Mouse (Mus musculus) thymus, postnatal 10 days (tissue): Measurements from ENCODE around the gene Svbp.

Experiments used
- DNase-seq, 2 experiments: peaks; one replicate each; pipeline ENCODE4 v3.0.0; 2021; ENCODE audit warnings: low spot score in 2 of 2

The Svbp gene

GRCm38 (mm10) chr4:119190618-119191017 is 4.5 kb upstream of the Svbp start:
- no peak for DNase-seq

GRCm38 (mm10) chr4:119191273-119191672 is 3.8 kb upstream of the Svbp start:
- DNase-seq: no peak

- DNase-seq: no peak
These were observed 2.3 kb upstream of the Svbp start for GRCm38 (mm10) chr4:119192757-119193156.

- DNase-seq: no peak
These were observed 645 bp downstream of the Svbp start for GRCm38 (mm10) chr4:119195582-119196320.

- DNase-seq: no peak
These were observed 3.0 kb downstream of the Svbp start for GRCm38 (mm10) chr4:119198105-119198504.

- peak; percentile 13 to 55 for DNase-seq
These were observed 9.6 kb downstream of the Svbp start for GRCm38 (mm10) chr4:119204672-119205071.

GRCm38 (mm10) chr4:119216667-119217066 is 21.6 kb downstream of the Svbp start:
- no peak for DNase-seq

GRCm38 (mm10) chr4:119218169-119218568 is 23.1 kb downstream of the Svbp start, which contains the start of gene Tmem269:
Tmem269 (minus strand) TSS chr4:119218217.
- no peak for DNase-seq

GRCm38 (mm10) chr4:119223696-119224095 is 28.6 kb downstream of the Svbp start:
- no peak for DNase-seq

GRCm38 (mm10) chr4:119224534-119224933 is 29.4 kb downstream of the Svbp start:
- no peak for DNase-seq

- DNase-seq: no peak
These were observed 30.6 kb downstream of the Svbp start for GRCm38 (mm10) chr4:119225719-119226118.

GRCm38 (mm10) chr4:119226751-119227150 is 31.6 kb downstream of the Svbp start:
- no peak for DNase-seq

- DNase-seq: peak; percentile 99
These were observed 37.5 kb downstream of the Svbp start, which contains the start of the genes AU022252 and P3h1 for GRCm38 (mm10) chr4:119232410-119233255. AU022252 (minus strand) TSS chr4:119232712. P3h1 (plus strand) TSS chr4:119232915.

GRCm38 (mm10) chr4:119233256-119233901 is 38.3 kb downstream of the Svbp start:
- DNase-seq: peak in 1 of 2 experiments; percentile 31

- no peak for DNase-seq
These were observed 39.2 kb downstream of the Svbp start for GRCm38 (mm10) chr4:119234348-119234747.

- DNase-seq: no peak
These were observed 43.6 kb downstream of the Svbp start for GRCm38 (mm10) chr4:119238661-119239060.

GRCm38 (mm10) chr4:119239181-119239682 is 44.1 kb downstream of the Svbp start:
- peak in 1 of 2 experiments; percentile 44 for DNase-seq

GRCm38 (mm10) chr4:119241664-119242063 is 46.6 kb downstream of the Svbp start:
- peak in 1 of 2 experiments; percentile 52 for DNase-seq

- no peak for DNase-seq
These were observed 47.5 kb downstream of the Svbp start for GRCm38 (mm10) chr4:119242571-119242970.

GRCm38 (mm10) chr4:119244468-119245240 is 49.5 kb downstream of the Svbp start:
- DNase-seq: no peak

- no peak for DNase-seq
These were observed 50.5 kb downstream of the Svbp start for GRCm38 (mm10) chr4:119245556-119245955.
